Mouse (Mus musculus) fat pad, adult 2 months (tissue): ENCODE data around the gene Hoxa10.

Experiments used
- DNase-seq: peaks from one replicate; pipeline ENCODE4 v3.0.0-alpha.2; 2011; ENCODE audit warnings: low read depth, low spot score; ENCODE audit errors: extremely low read depth

Hoxa10 gene

GRCm38 (mm10) chr6:52246916-52247315 lies 6.3 kb upstream of the Hoxa10 start:
- DNase-seq, result no peak

GRCm38 (mm10) chr6:52246403-52246803 lies 5.7 kb upstream of the Hoxa10 start:
- no peak for DNase-seq

- DNase-seq, result no peak
Measured at GRCm38 (mm10) chr6:52245757-52246142, 5.1 kb upstream of the Hoxa10 start, which contains the start of gene Hoxa11. Gene Hoxa11, minus strand, starts transcription at chr6:52245810.

- DNase-seq, result no peak
Measured at GRCm38 (mm10) chr6:52245040-52245756, 4.5 kb upstream of the Hoxa10 start.

GRCm38 (mm10) chr6:52244471-52245039 lies 3.9 kb upstream of the Hoxa10 start:
- DNase-seq, result no peak

GRCm38 (mm10) chr6:52243681-52244121 lies 3.0 kb upstream of the Hoxa10 start:
- DNase-seq, result no peak

GRCm38 (mm10) chr6:52242801-52243332 lies 2.2 kb upstream of the Hoxa10 start:
- no peak for DNase-seq

- no peak for DNase-seq
Measured at GRCm38 (mm10) chr6:52241001-52241621, 457 bp upstream of the Hoxa10 start.

GRCm38 (mm10) chr6:52239625-52240388 lies 847 bp downstream of the Hoxa10 start:
- DNase-seq, result no peak

GRCm38 (mm10) chr6:52238976-52239375 lies 1.7 kb downstream of the Hoxa10 start:
- no peak for DNase-seq

GRCm38 (mm10) chr6:52238155-52238545 lies 2.5 kb downstream of the Hoxa10 start:
- no peak for DNase-seq

- no peak for DNase-seq
Measured at GRCm38 (mm10) chr6:52237346-52238154, 3.1 kb downstream of the Hoxa10 start.

GRCm38 (mm10) chr6:52236806-52237205 lies 3.8 kb downstream of the Hoxa10 start:
- DNase-seq, result no peak

- DNase-seq, result no peak
Measured at GRCm38 (mm10) chr6:52235866-52236265, 4.8 kb downstream of the Hoxa10 start.

GRCm38 (mm10) chr6:52235267-52235666 lies 5.4 kb downstream of the Hoxa10 start:
- no peak for DNase-seq

GRCm38 (mm10) chr6:52234428-52235140 lies 6.1 kb downstream of the Hoxa10 start:
- no peak for DNase-seq

GRCm38 (mm10) chr6:52233546-52234427 lies 6.9 kb downstream of the Hoxa10 start:
- DNase-seq, result no peak

- DNase-seq, result no peak
Measured at GRCm38 (mm10) chr6:52232984-52233545, 7.6 kb downstream of the Hoxa10 start.
